Mouse (Mus musculus): ENCODE data around the gene Pkm.

Gene Pkm

DNA sequence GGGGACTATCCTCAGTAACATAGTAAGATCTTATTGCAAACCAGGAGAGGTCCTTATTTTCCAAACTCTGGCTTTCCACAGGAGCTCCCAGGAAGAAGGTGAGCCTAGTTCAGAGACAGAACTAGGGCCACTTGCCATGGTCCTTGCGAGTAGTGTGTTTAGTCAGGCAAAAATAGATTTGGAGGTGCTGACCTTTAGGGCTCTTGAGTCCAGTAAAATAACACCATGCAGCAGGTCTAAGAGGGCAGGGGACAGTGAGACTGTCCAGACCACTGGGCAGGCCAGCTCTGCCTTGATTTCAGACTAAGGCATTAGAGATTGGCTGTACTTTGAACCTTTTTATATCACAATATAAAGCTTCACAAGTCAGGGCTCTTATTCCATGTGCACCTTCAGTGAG is 10.6 kb downstream of the Pkm start:
- no peak for DNase-seq

DNA sequence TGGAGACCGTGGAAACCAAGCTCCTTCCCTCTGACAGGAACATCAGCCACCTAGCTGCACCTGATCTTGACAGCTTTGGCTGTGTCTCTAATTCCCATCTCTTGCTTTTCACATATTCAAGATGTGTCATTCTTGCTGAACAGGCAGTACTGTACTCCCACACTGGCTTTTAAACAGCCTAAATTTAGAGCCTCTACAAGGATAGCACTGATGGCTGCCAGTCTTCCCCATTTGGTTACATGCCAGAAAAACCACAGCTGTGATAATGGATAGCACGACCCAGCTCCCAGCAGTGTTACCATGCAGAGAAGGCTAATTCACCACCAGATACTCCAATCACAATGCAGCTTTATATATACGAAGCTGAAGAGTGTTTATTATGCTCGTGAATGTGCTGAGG is 11.1 kb downstream of the Pkm start:
- DNase-seq, result no peak

DNA sequence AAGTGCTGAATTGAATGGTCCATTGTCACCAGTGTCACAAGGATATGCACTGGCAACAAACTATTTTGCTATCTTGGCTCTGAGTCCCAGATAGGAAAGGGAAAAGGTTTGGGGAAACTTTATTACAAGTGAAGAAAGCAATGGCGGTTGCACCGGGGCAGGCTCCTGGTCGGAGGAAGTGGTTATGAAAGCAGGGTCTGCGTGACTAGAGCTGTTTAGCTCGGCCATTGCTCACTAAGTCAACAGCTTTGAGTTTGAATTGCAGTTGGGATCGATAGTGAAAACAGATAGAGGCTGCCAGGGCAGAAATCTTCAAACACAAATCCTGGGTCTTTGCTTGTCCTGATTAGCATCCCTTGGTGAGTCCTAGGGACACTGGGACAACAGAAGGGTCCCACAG is 11.7 kb downstream of the Pkm start:
- DNase-seq, result no peak

DNA sequence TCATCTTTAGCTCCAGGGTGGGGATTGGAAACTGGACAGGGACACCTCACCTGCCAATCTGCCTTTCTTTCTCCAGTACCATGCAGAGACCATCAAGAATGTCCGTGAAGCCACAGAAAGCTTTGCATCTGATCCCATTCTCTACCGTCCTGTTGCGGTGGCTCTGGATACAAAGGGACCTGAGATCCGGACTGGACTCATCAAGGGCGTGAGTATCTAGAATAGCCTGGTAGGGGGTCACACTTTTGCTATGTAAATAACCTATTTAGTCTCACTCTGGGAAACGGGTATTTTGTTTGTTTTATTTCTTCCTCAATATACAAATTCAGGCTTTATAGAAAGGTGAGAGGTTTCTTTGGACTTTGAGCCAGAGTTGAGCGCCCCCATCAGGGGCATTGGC is 12.3 kb downstream of the Pkm start:
- DNase-seq, result no peak

DNA sequence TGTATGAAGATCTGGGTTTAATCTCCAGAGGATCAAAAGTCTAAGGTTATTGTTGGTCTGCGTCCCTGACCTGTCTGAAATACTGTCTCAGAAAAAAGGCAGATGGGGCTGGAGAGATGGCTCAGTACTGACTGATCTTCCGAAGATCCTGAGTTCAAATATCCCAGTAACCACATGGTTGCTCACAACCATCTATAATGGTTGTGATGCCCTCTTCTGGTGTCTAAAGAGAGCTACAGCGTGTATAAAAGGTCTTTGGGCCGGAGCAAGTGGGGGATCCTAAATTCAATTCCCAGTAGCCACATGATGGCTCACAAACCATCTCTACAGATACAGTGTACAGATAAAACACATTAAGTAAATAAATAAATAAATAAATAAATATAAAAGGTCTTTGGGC is 13.0 kb downstream of the Pkm start:
- DNase-seq, result no peak

DNA sequence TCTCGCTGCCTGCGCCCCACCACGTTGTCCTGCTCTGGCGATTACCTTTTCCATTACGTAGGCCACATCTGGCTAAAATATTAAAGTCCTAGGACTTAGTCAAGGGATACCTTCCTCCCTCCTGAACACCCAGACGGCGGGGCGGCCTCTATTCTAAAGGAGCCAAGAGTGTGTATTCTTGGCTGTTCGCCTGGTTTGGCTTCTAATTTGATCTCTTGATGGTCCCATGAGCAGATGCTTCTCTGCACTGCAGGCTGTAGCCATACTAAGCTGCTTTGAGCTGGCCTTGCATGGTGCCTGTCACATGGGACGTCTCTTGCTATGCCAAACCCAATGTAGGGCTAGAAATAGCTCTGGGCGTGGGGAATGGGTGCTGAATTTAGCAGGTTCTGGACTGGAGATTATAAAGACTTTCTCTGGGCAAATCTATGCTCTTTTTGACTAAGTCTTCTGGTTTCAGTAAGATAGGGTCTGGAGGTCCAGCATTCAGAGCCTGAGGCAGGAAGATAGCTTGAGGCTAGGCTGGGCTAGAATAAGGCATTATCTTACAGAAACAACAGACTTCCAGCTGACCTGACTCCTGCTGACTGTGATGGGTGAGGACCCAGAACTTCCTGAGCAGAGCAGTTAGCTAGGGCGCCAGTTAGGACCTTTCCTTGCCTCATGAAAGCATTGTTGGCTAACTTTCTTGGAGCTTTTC is 16.2 kb downstream of the Pkm start:
- no peak for DNase-seq

DNA sequence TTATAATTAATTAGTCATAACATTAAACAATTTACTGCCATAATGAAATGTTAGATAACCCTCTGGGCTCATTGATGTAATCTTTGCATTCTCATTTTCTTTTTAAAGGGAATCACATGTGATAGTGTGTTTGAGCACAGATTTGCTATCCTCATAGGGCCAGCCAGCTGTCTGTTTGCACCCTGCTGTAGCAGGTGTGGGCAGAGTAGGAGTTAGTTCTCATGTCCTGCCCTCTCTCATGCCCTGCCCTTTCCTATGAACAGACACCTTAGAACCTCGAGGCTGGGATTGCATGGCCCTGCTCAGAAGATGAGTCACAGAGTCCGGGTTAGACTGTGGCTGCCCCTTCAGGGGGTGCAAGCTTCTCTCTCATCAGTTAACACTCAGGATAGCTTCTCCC is 17.3 kb downstream of the Pkm start:
- no peak for DNase-seq

DNA sequence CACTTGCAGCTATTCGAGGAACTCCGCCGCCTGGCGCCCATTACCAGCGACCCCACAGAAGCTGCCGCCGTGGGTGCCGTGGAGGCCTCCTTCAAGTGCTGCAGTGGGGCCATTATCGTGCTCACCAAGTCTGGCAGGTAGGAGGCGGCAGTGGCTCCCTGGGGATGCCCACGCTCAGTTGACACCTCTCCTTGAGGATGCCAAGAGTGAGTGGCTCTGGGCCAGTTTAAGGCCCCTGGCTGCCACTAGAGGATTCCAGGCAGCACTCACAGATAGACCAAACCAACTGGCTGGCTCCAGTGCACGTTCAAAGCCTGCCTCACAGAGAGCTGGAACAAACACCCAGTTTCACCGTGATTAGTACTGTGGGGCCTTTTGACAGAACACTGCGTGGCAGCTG is 19.4 kb downstream of the Pkm start:
- DNase-seq, result no peak

DNA sequence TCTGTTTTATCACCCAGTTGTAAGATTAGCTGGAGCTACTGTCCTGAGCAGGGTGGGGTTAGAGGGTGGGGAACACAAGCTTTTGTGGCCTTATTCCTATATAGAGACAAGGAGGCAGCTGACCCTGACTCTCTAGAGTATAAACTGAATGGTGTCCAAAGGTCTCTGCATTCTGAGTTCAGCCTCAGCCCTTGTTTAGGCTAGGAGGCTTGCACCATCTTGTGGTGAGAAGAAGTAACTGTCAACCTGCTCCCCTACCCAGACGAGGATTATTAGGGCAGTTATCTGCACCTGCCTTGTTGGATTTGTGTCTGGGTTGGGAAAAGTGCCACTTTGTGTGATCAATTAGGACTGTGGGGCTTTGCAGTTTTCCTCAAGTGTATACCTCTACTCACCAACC is 22.1 kb downstream of the Pkm start:
- DNase-seq, result no peak

DNA sequence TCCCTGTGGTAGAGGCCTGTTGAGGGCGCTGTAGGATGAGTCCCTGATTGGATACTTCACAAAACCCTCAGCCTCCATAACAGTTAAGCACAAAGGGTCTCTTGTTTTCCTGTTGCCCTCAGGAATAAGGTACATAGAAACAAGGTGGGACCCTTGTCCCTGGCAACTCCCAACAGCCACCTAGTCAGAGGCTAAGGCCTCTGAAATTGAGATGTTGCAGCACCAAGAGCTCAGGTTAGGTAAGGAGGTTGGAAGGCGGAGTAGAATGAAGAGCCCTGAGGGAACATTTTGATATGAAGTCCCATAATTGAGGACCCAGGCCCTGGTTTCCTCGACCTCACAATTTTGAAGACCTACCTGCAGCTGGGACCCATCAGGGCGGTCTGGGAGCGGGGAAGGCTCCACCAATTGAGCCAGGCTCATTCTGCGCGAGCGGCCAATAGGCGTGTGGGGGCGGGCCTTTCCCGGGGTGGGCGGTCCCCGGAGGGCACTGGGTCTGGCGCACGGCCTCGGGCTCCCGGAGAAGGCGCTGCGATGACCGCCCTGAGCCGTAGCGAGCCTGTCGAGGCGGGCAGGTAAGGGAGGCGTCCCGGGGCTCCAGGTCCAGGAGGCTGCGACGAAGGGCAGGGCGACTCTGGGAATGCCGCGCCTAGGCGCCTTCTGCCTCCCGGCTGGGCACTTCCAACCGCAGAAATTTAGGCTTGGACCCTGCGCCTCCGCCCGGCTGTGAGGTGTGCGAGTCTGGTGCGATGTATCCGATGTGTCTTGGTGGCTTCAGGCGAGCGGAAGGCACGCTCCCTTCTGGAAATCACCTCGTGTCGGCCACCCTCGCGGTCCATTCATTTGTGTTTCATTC is 23.7 kb downstream of the Pkm start, which contains the start of gene Gramd2:
Gene Gramd2, plus strand, starts transcription at position 467 of the 856 bp plus-strand sequence.
- DNase-seq, result peak; percentile 67

DNA sequence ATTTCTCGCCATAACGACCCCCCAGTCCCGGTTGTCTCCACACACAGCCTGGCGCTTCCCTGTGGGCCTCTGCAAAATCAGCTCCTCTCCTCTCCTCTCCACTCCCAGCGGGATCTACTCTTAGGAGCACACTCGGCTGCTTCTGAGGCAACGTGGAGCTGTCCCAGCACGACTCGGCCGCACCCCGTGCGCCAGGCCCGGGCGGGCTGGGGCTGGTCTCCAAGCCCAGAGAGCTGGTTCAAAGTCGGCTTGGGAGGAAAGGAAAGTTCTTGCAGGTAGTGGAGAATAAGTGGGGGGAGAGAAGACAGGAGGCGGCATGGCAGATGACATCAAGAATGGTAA is 24.3 kb downstream of the Pkm start:
- DNase-seq, result no peak

DNA sequence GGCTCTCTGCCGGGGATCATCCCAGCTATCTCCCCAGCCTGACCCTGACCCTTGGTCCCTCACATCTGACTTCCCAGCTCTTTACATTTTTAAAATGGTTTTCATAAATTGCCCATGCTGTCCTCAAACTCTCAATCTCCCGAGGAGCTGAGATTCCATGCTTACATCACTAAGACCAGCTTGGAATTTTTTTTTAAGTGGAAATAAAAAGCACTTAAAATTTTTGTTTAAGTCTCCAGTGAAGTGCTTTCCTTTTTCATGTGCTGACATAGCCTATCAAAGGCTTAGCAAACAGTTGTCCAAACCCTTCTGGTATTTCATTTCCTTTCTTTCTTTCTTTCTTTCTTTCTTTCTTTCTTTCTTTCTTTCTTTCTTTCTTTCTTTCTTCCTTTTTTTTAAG is 27.9 kb downstream of the Pkm start:
- DNase-seq, result no peak

DNA sequence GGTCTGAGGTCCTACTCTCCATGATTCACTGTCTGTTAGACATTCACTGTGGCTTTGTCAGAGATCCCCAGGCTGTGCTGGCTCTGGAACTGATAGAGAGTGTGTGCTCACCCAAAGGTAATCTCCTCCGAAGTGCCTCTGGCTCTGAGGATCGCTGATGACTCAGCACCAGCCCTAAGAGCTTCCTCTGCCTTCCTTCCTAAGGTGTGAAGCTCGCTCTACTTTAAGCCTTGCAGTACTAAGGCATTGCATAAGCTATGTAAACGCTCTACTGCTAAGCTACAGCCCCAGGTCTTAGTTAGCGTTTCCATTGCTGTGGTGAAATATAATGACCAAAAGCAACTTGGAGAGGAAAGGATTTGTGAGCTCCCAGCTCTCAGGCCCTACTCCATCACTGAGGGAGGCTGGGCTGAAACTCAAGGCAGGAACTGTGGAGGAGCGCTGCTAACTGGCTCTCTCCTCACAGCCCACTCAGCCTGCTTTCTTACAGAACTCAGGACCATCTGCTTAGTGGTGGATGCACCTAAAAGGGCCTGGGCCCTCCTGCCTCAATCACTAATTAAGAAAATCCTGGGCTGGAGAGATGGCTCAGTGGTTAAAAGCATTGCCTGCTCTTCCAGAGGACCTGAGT is 31.4 kb downstream of the Pkm start:
- no peak for DNase-seq

DNA sequence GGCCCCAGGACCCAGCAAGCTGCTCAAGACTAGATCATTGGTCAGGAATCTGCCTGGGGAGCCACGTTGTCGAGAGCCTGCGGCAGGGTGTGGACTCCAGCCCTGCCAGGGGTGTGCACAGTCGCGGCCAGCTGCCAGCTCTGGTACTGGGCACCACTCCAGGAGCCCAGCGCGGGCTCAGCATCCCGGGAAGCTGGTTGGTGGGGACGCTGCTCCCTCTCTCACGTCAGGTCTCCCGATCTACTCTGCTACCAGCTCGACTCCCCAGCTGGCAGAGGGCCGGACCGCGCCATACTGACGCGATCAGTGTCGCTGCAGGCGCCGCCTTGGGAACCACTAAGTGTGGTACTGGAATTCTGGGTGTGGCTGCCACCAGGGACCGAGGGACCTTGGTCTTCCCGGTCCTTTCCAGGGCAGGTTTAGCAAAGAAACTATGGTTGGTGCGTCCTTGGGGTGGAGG is 35.5 kb downstream of the Pkm start:
- no peak for DNase-seq

DNA sequence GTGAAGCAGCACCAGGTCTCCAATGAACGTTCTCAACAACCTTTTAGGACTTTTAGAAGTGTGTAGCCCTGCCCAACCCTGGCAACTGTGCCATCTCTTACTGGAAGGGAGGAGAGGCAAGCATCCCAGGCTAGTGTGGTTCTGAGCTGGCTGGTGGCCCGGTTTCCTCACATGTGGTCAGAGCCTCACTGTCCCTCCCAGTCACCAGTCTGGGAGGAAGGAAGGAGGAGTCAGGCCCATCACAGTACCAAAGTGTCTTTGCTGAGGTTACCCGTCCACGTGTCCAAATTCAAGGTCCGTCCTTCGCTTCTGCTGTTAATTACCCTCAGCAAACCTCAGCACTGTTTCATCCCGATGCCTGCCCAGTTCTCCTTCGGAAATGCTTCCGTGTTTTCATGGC is 36.0 kb downstream of the Pkm start:
- no peak for DNase-seq

DNA sequence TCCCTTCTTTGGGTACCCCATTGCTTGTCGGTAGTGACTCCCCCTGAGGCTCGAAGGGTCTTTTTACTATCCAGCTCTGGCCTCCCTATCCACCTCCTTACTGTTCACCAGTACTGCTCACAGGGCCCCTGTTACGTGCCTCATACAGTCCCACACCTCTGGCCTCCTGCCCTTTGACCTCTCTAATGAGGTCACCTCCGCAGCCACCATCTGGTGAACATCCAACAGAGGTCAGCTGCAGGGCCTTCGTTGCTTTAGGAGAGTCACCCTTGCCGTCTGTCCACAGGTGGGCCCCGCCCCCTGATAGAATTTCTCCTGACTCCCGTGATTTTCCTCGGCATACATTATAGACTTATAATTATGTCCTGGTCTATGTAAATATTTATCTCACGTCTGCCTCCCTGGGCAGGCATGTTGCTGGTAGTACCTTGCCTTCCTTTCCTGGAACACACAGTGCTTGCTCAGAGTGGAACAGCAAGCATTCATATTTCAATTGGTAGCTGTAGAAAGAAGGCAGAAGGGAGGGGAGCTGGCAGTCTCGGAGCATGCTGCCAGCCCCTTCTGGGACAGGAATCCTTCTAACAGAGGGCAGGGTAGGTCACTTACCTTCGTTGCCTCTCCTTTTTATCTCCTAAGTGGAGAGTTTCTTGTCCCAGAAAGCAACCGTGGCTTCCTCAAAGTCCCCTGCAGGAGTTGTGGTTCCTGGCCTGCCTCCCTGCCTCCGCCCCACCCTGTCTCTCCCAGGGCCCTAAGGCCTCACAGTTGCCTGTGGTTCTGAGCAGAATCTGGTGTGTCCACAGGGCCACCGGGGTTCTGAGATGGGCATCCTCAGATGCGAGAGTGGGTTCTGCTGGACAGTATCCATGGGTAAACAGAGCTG is 38.6 kb downstream of the Pkm start:
- DNase-seq, result no peak

DNA sequence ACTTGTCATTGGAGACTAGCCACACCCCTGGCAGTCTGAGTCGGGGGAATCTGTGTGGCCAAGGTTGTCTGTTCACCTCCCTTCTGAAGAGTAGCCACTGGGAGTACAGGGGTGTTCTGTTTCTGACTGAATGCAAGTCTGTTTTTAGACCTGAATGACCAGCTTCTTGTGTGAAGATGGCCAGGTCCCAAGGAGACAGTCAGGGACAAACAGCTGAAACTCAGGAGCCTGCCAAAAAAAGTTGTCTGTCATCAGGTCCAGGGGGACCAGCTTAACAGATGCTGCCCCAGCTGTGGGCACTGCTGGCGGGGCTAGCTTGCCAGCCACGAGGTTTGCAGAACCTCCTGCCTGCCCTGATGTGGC is 39.3 kb downstream of the Pkm start:
- DNase-seq, result no peak

DNA sequence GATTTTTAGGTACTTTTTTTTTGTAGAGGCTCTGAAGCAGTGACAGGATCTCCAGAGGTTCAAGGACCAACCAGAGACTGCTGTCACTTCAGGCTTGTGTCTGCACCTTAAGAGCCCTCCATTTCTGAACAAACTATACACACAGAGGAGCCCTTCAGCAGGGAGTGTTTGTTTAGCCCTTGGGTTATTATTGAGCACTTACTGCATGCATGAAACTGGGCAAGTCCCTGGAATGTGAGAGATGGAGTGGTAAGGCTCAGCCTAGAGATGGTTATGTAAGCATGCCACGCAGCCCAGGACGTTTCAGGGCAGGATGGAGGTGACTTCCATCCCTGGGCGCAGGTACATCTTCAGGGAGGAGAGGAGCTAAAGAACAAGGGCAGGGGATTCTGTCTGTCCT is 40.2 kb downstream of the Pkm start:
- no peak for DNase-seq

DNA sequence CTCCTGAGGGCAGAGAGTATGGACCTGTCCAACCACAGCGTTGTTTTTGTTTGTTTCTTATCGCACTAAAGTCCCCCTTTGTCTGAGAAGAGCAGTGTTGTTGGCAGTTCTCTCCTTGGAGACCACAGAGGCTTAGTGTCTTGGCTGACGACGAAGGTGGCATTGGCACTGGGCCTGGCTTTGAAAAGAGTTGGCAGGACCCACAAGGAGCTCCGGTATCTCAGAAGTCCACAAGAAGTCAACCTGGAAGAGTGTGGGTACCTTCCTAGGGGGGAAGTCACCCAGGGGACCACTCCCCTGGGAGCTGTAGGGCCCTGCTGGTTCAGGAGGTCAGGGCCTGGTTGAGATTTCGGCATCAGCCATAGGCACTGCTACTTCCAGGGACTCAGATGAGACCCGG is 44.9 kb downstream of the Pkm start:
- no peak for DNase-seq

DNA sequence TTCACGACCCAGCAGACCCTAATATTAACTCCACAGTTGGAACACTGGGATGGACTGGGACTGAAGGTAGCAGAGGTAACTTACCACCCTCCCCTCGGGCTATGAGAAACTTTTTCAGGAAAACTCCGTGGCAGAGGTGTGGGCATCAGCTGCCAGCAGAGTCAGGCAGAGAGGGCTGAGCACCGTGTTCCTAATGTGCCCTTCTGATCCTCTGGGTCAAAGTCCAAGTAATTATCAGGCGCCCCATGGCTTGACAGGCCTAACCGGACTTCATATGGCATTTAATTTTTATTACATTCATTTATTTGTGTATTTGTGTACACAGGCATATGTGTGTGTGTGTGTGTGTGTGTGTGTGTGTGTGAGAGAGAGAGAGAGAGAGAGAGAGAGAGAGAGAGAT is 46.9 kb downstream of the Pkm start:
- no peak for DNase-seq

DNA sequence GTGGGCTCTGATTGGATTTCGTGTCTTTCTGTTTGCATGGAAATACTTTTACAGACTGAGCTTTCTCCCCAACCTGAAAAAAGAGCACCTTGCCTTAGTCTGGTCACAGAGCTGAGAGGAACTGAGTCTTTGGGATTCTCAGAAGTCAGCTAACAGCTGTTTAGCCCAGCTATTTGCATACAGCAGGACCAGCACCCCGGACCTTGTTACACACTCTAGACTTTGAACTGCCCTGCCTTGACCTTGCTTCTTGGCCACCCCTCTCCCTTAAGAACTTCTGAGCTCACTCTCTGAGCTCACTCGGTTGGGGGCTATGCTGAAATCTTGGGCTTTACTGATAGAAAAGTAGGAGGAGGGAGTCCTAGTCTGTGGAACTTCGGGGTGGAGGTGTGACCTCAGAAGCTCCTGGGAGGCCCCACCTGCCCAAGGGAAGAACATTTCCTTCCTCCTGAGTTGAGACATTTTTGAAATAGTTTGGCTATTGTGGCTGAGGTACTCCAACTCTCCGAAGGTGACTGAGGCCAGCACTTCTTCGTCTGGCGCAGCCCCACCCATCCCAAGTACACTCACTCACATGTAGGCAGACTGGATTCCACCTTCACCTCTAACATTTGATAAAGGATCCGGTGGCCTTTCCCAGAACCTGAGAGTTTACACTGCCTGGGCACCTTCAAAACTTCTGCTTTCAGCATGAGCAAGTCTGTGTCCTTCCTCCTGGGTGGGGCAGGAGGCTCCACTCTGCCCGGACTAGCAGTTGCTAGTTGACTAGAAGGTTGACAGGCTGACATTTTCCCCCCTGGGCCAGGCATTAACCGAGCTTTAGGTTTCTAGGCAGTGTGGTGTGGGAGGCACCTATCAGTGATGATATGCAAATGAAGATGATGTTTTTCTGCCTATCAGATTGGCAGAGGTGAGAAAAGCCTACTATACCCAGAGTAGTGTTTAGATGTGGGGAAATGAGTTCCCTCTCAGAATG is 51.0 kb downstream of the Pkm start:
- DNase-seq, result peak; percentile 32

DNA sequence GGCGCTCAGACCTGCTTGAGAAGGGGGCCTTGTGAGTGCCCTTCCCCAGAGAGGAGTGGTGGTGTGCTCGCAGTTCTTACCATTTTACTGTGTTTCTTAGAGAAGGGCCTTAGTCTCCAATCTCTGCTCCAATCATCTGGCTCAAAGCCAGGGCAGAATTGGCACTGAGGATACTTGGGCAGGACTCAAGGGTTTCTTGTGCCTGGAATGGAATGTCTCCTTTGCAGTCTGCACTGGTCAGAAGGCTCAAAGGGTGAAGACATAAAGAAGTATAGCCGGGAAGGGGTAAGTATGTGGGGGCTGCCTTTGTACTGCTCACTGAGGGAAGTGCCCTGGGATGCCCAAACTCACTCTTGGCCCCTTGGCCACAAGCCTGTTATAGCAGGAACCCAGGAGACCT is 53.1 kb downstream of the Pkm start:
- no peak for DNase-seq

Data from thymus, postnatal 14 days (tissue).